Mouse (Mus musculus): ENCODE data around the gene Abcb1b. TPM values are rescaled to one million over a fixed set of nuclear protein-coding genes. Genes with fewer than 3 reads are reported as not detected.
"Not testable (repeated sequence)": the region's sequence is repeated elsewhere in the genome, so short reads cannot be mapped to it uniquely, and the experiment has no call there.

Gene Abcb1b
- polyA plus RNA-seq, 1 experiment from 2014 or later = 3.0 TPM

DNA sequence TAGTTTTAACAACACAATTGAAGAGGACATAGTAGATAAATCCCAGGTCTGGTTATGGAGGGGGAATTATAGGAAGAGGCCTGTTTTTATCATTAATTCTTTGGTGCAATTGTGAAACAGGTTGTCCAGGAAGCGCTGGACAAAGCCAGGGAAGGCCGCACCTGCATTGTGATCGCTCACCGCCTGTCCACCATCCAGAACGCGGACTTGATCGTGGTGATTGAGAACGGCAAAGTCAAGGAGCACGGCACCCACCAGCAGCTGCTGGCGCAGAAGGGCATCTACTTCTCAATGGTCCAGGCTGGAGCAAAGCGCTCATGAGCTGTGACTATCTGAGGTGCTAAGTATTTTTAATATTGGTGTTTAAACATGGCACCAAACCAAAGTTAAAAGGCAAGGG, 67.7 kb downstream of the Abcb1b start:
- not testable (repeated sequence) for H3K36me3 ChIP-seq; H3K4me2 ChIP-seq; H3K9me3 ChIP-seq; H3K27me3 ChIP-seq; H3K4me1 ChIP-seq (replicated peaks); H3K9ac ChIP-seq (replicated peaks); H3K27ac ChIP-seq; ATAC-seq (ENCODE audit: insufficient number of reproducible peaks, insufficient read depth, low FRiP score, low TSS enrichment, low read depth); H3K4me3 ChIP-seq (replicated peaks)
- WGBS = 93% methylated on average over 11 of the region's 11 CpGs

DNA sequence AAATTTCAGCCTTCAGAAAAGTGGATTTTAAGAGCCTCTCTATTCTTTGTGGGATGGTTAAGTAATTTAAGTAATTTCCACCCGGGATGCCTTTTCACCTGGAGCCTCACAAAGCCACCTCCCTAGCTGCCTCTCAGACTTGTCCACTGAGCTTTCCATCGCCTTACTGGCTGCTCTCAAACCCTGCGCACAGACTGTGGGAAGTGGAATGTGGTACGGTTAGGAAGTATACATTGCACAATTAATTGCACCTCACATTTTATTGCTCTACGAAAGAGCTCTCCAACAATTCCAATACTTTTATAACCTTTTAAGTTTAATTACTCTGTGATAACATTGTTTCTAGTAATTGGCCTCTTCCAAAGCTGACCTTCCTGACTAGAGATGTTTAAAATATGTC, 68.4 kb downstream of the Abcb1b start:
- Histone ChIP-seq H3K4me2 (no peak overlapping the region), H3K4me3 (replicated peaks) (no peak overlapping the region), H3K9ac (replicated peaks) (no peak overlapping the region), H3K36me3 (no peaks in the 10 kb centered on the region), H3K27me3 (no peaks in the 10 kb centered on the region), H3K9me3 (no peaks in the 10 kb centered on the region), H3K27ac (no peak overlapping the region), H3K4me1 (replicated peaks) (no peaks in the 10 kb centered on the region)
- 64% methylated on average over 5 of the region's 5 CpGs for WGBS
- ATAC-seq (ENCODE audit: insufficient number of reproducible peaks, insufficient read depth, low FRiP score, low TSS enrichment, low read depth) = no peak

DNA sequence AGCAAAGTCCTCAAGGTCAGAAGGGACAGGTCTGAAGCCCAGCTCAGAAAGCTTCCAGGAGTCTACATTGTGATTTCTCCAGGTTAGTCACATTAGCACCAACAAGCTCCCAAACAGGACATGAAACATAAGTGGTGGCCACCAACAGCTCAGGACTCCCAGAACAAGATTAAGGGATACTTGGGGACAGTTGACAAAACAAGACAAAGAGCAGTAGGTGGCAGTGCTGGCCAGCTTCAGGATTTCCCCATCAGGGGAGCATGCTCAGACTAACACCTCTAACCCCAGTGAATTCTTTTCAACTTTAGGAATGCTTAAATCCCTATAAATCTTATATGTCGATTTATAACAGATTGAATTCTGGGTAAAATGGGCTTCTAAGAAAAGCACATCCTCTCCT, 70.1 kb downstream of the Abcb1b start:
- H3K27ac ChIP-seq = no peak overlapping the region
- no peaks in the 10 kb centered on the region for H3K4me1 ChIP-seq (replicated peaks)
- 5% methylated on average over 1 of the region's 1 CpGs for WGBS
- H3K4me2 ChIP-seq = no peak overlapping the region
- no peak overlapping the region for H3K4me3 ChIP-seq (replicated peaks)
- no peaks in the 10 kb centered on the region for H3K27me3 ChIP-seq
- H3K9ac ChIP-seq (replicated peaks) = no peak overlapping the region
- no peak for ATAC-seq (ENCODE audit: insufficient number of reproducible peaks, insufficient read depth, low FRiP score, low TSS enrichment, low read depth)
- no peaks in the 10 kb centered on the region for H3K36me3 ChIP-seq
- H3K9me3 ChIP-seq = no peaks in the 10 kb centered on the region

DNA sequence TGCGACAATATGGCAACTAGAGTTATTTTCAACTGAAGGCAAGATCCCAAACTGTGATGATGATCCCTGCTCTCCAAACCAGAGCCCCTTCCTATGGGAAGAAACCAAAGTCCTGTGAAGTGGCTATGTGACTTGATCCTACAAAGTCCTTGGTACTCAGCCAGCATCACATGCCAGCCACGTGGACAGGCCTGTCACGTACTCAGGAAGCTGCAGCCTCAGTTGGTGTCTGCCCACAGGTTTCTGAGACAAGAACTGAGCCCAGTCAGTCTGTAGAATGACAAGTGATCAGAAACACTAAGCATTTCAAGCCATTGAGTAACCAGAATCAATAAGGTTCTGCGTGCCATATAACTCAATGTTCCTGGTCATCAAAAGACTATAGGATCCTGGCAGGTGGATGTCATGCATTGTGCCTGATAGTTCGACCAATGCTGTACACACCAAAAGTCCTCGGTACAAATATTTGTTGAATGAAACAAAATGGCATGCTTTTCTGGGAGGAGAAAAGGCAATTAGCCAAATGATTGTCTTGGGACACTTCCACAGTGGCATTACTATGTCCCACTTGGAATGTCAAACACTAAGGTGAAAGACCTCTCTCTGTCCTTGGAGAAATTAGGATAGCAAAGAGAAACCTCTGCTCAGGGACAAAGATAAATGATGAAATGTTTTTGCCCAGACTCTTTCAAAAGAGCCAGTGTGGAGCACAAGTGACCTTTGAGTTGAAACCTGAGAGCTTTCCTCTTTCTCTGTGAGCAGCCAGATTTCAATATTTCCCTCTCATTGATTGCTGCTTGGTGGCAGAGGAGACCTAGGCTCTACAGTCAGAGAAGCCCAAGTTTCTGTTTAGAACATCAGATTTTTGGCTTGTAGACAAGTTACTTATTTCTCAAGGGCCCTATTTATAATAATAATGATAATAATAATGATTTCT, 75.3 kb downstream of the Abcb1b start:
- no peaks in the 10 kb centered on the region for H3K4me1 ChIP-seq (replicated peaks)
- no peak overlapping the region for H3K4me3 ChIP-seq (replicated peaks)
- no peak for ATAC-seq (ENCODE audit: insufficient number of reproducible peaks, insufficient read depth, low FRiP score, low TSS enrichment, low read depth)
- H3K36me3 ChIP-seq = no peaks in the 10 kb centered on the region
- H3K4me2 ChIP-seq = no peak overlapping the region
- no peaks in the 10 kb centered on the region for H3K9me3 ChIP-seq
- H3K9ac ChIP-seq (replicated peaks) = no peak overlapping the region
- H3K27me3 ChIP-seq = no peaks in the 10 kb centered on the region
- H3K27ac ChIP-seq = no peak overlapping the region
- WGBS = 85% methylated on average over 6 of the region's 6 CpGs

DNA sequence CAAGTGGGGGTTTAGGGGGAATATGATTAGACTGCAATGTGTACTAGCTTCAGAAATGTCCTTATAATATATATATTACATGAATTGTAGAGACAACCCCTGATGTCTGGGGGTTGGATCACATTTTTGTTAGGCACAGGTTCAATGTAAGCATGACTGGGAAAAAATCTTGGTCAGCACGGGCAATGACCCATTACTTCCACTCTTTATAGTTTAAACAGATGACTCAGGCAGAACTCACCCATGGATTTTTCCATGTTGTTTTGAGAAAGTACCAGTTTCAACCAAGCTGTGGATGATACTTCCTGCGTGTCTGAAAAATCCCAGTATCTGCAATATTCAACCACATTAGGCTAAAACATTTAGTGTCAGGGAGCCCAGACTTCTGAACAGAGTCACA, 79.1 kb downstream of the Abcb1b start:
- no peak for ATAC-seq (ENCODE audit: insufficient number of reproducible peaks, insufficient read depth, low FRiP score, low TSS enrichment, low read depth)
- no peak overlapping the region for H3K27ac ChIP-seq
- no peaks in the 10 kb centered on the region for H3K4me1 ChIP-seq (replicated peaks)
- 80% methylated on average over 2 of the region's 2 CpGs for WGBS
- H3K36me3 ChIP-seq = no peaks in the 10 kb centered on the region
- H3K9me3 ChIP-seq = no peaks in the 10 kb centered on the region
- H3K9ac ChIP-seq (replicated peaks) = no peak overlapping the region
- H3K27me3 ChIP-seq = no peaks in the 10 kb centered on the region
- H3K4me2 ChIP-seq = no peak overlapping the region
- H3K4me3 ChIP-seq (replicated peaks) = no peak overlapping the region

DNA sequence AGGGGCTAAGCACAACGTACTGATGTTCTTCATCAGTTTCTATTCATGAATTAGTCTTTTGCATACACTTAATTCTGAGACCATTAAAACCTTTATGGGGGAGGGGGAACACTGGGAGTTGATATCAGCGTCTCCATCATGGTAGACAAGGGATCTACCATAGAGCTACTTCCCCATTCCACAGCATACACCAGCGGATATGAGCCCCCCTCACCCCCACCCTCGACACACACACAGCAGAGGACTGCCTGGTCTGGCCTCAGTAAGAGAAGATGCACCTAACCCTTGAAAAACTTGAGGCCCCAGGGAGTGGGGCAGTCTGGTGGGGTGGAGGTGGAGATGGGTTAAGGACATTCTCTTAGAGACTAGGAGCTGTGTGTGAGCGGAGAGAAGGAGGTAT, 79.9 kb downstream of the Abcb1b start:
- Histone ChIP-seq H3K36me3 (no peaks in the 10 kb centered on the region), H3K4me1 (replicated peaks) (no peaks in the 10 kb centered on the region), H3K27me3 (no peaks in the 10 kb centered on the region), H3K9me3 (no peaks in the 10 kb centered on the region), H3K27ac (no peak overlapping the region), H3K4me3 (replicated peaks) (no peak overlapping the region), H3K4me2 (no peak overlapping the region), H3K9ac (replicated peaks) (no peak overlapping the region)
- ATAC-seq (ENCODE audit: insufficient number of reproducible peaks, insufficient read depth, low FRiP score, low TSS enrichment, low read depth) = no peak
- 73% methylated on average over 5 of the region's 5 CpGs for WGBS

DNA sequence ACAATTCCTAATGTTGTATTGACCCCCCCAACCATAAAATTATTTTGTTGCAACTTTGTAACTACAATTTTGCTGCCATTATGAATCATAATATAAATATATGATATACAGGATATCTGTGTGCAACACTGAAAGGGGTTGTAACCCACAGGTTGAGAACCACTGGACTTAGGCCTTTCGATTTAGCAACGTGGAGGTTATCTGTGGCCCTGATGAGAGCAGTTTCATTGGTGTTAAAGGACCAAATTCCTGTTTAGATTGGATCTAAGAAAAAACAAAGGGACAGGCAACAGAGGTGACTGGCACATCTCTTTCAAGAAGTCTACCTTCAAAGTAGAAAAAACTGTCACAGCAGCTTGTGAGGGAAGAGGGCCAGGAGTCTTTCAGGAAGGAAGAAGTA, 87.9 kb downstream of the Abcb1b start:
- WGBS = 82% methylated on average over 2 of the region's 2 CpGs
- Histone ChIP-seq H3K27ac (no peak overlapping the region), H3K9me3 (0 out of 2 replicates have a peak, but pooled peaks cover under 1% of the 10 kb centered on the region), H3K4me3 (replicated peaks) (no peak overlapping the region), H3K9ac (replicated peaks) (no peak overlapping the region), H3K4me2 (no peak overlapping the region), H3K36me3 (no peaks in the 10 kb centered on the region), H3K4me1 (replicated peaks) (no peaks in the 10 kb centered on the region), H3K27me3 (no peaks in the 10 kb centered on the region)
- no peak for ATAC-seq (ENCODE audit: insufficient number of reproducible peaks, insufficient read depth, low FRiP score, low TSS enrichment, low read depth)

DNA sequence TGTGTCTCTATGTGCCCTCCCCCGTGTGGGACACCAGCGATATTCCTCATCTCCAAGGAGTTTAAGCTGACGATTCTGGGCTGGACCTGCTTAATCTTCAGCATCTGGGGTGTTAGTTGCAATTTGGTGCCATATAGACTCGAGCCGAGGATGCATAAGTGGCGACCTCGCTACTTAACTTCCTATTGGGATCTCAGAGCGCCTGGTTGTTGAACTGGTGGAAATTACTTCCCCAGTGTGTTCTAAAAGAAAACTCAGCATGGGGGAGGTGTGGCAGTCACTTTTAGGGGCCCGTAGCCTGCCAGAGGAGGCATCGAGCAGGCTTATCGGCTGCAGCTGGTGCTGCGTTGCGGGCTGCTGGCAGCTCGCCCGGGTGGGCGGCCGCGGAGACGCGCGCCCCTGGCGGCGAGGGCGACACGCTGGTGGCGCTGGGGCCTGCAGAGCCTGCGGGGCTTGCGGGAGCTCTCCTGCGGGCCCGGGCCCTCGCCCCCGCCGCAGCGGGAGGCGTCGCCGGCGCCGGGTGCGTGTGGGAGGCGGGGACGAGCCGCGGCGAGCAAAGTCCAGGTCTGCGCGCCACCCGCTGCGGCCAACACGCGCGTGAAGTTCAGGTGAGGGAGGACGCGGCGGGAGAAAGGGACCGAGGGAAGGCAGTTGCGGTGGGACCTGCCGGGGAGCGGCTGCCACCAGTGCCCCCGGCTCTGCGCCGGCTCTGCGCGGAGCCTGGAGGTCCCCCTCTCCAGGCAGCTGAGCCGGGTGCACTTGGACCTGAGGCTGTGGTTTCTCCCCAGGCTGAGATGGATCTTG, 95.6 kb downstream of the Abcb1b start, which contains the start of gene Abcb4:
TSS of gene Abcb4 (plus strand) at position 418 of the 804 bp plus-strand sequence.
- WGBS = under 1% methylated on average over 65 of the region's 65 CpGs
- no peak within 1 kb of the TSS for H3K27ac ChIP-seq
- H3K36me3 ChIP-seq = no peaks in the 10 kb centered on the region
- H3K4me3 ChIP-seq (replicated peaks) = peak within 1 kb of the TSS; percentile 63
- 0 out of 2 replicates have a peak, but pooled peaks cover 4% of the 10 kb centered on the region for H3K9me3 ChIP-seq
- H3K27me3 ChIP-seq = peaks cover 39% of the 10 kb centered on the region
- H3K4me2 ChIP-seq = peak within 1 kb of the TSS; percentile 96
- H3K4me1 ChIP-seq (replicated peaks) = peaks cover 9% of the 10 kb centered on the region
- peak; percentile 81 for ATAC-seq (ENCODE audit: insufficient number of reproducible peaks, insufficient read depth, low FRiP score, low TSS enrichment, low read depth)
- peak within 1 kb of the TSS; percentile 58 for H3K9ac ChIP-seq (replicated peaks)

DNA sequence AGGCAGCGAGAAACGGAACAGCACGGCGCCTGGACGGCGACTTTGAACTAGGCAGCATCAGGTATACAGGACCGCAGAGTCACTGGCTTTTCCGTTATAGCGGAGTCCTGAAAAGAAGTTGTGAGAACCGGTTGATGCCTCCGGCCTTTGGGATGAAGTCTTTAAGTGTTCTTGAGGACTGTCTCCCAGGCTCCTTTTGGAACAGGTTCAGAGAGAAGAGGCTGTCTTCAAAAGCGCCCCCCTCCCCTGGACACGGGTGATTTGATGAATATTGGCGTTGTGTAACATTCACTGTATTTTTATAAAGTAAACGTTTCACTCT, 96.1 kb downstream of the Abcb1b start:
- Histone ChIP-seq H3K9me3 (0 out of 2 replicates have a peak, but pooled peaks cover 4% of the 10 kb centered on the region), H3K27me3 (peaks cover 39% of the 10 kb centered on the region), H3K4me3 (replicated peaks) (peak overlapping the region; percentile 63), H3K4me1 (replicated peaks) (peaks cover 9% of the 10 kb centered on the region), H3K27ac (no peak overlapping the region), H3K36me3 (no peaks in the 10 kb centered on the region), H3K9ac (replicated peaks) (peak overlapping the region; percentile 58; the same call in 1 of the 2 replicates), H3K4me2 (peak overlapping the region; percentile 96)
- ATAC-seq (ENCODE audit: insufficient number of reproducible peaks, insufficient read depth, low FRiP score, low TSS enrichment, low read depth) = no peak
- 9% methylated on average over 15 of the region's 15 CpGs for WGBS

DNA sequence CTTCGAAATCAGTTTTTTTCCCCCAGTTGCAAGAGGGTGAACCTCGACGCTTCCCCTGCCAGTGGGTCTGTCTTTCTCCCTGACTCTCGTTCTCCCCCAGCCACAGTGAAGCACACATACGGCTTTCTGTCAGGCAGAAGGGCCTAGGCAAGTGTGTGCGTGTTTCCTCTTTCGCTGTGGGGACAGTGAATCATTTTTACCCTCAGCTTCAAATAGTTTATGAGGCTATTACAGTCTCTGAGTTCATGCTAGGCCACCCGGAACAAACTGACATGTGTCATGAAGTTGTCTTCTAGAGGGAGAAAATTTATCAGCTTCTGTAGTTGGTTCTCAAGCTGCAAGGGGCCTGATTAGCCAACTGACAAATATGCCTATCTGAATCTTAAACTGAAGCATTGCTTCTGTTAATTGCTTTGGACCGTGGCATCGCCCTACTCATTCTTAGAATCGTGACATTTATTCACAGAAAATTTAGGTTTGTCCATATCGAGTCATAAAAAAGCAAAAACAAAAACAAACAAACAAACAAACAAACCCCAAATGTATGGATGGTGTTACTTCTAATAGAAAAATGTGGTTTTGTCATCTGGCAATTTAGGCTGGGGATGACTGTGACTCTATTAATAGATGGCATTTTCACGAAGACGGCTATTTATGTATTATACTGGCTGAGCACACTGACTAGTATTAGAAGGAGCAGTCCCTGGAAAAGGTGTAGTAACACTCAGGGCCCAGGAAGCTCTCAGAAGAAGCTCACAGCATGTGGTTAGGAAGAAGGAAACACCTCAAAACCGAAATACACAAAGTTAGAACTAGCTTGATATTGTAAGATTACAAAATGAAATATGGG, 96.9 kb downstream of the Abcb1b start:
- H3K36me3 ChIP-seq = no peaks in the 10 kb centered on the region
- H3K4me1 ChIP-seq (replicated peaks) = peaks cover 9% of the 10 kb centered on the region
- 67% methylated on average over 15 of the region's 15 CpGs for WGBS

DNA sequence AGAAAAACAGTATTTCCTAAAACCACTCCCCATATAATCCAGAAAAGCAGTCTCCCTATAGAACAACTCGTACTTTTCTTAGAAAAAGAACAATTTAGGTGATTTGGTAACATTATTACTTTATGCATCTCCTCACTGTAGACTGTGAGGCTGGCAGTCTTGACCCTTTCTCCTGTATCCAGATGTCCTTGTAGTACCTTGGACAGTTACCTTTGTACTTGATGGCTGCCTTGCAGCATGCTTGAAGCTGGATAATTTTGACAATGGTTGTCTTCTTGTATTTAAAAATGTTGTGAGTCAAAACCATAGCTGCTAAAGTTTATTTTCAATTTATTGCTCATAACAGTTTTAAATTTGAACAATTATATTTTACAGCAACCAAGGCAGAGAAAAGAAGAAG, 98.3 kb downstream of the Abcb1b start:
- Histone ChIP-seq H3K36me3 (no peaks in the 10 kb centered on the region), H3K4me2 (no peak overlapping the region), H3K27ac (no peak overlapping the region), H3K9me3 (no peaks in the 10 kb centered on the region), H3K9ac (replicated peaks) (no peak overlapping the region), H3K4me3 (replicated peaks) (no peak overlapping the region), H3K4me1 (replicated peaks) (peaks cover 9% of the 10 kb centered on the region), H3K27me3 (peaks cover 39% of the 10 kb centered on the region)
- 67% methylated on average over 1 of the region's 1 CpGs for WGBS
- ATAC-seq (ENCODE audit: insufficient number of reproducible peaks, insufficient read depth, low FRiP score, low TSS enrichment, low read depth) = no peak

More for the DNA sequence above, 96.9 kb downstream of the Abcb1b start:
- no peak for ATAC-seq (ENCODE audit: insufficient number of reproducible peaks, insufficient read depth, low FRiP score, low TSS enrichment, low read depth)
- peaks cover 39% of the 10 kb centered on the region for H3K27me3 ChIP-seq
- no peak overlapping the region for H3K9ac ChIP-seq (replicated peaks)
- H3K27ac ChIP-seq = no peak overlapping the region
- H3K4me3 ChIP-seq (replicated peaks) = no peak overlapping the region
- H3K9me3 ChIP-seq = 0 out of 2 replicates have a peak, but pooled peaks cover 4% of the 10 kb centered on the region
- no peak overlapping the region for H3K4me2 ChIP-seq
